Mouse (Mus musculus): Measurements from ENCODE around the gene Serpinb8.

DNA sequence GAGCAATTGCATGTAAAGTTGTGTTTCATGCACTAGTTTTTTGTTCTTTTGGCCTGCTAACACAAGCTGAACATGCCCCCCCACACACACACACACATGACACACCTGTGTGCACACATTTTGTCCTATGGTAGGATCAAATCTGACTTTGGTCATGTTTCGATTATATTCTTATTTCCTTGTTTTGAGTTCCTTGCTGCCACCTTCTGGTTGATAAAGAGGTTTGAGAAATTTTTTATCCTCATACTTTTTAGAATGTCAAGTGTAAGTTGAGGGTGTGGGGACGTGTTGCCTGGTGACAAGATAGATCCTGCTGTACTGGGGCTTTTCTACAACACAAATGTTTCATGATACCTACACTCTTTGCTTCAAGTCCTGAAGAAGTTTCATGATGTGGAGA is 3.7 kb downstream of the Serpinb8 start:
- TF ChIP-seq MAX (IDR thresholded peaks at IDR 0.05) (no peak), USF1 (IDR thresholded peaks at IDR 0.05; ENCODE audit: low read depth) (no peak)
